Mouse (Mus musculus) bone marrow, adult 2 months (tissue): ENCODE results near the gene Mrpl44.

ENCODE experiments used
- CTCF ChIP-seq: fragments of 200-500 bp; IDR thresholded peaks from 2 replicates; pipeline ENCODE4 v1.5.1; 2011; ENCODE audit warnings: low read length, control low read depth; ENCODE audit not compliant: control insufficient read depth, insufficient read depth
- POLR2A ChIP-seq: fragments of 200-500 bp; IDR thresholded peaks from 2 replicates; pipeline ENCODE4 v1.6.1; 2011; ENCODE audit warnings: low read depth, mild to moderate bottlenecking, control low read depth, low read length, borderline replicate concordance; ENCODE audit not compliant: control insufficient read depth

- TF ChIP-seq CTCF (no peak), POLR2A (no peak)
Observed at GRCm38 (mm10) chr1:79768231-79768630, 7.6 kb upstream of the Mrpl44 start.
